Mouse (Mus musculus): ENCODE measurements around the gene Fbxw11.
"Not testable (repeated sequence)": the region's sequence is repeated elsewhere in the genome, so short reads cannot be mapped to it uniquely, and the experiment has no call there.

DNA sequence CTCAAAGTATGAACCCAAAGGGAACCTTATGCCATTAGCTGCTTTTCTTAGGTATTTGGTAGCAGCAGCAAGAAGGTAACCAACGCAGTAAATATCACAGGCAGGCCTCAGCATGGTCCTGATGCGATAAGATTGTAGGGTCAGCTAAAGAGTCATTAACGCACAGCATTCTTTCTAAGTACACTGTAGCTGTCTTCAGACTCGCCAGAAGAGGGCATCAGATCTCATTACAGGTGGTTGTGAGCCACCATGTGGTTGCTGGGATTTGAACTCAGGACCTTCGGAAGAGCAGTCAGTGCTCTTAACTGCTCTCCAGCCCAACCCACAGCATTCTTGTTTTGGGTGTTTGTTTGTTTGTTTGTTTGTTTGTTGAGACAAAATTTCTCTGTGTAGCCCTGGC, 23.9 kb upstream of the Fbxw11 start:
- not testable (repeated sequence) for TF ChIP-seq CTCF (IDR thresholded peaks at IDR 0.05; ENCODE audit: low read depth, low read length); POLR2A (IDR thresholded peaks at IDR 0.05; ENCODE audit: borderline replicate concordance, low read depth, low read length)
